In genomic region chr3:152189306-152189705, GRCm38 (mm10) we compare ENCODE assay signal across 12 mouse cellular contexts. TPM values are rescaled to one million over a fixed set of nuclear protein-coding genes. Genes with fewer than 3 reads are reported as not detected.
A peak's percentile ranks its signal among the peaks of the same experiment; 100 is the strongest.
DNase-seq lines count a peak whose midpoint lies in the region; ATAC-seq lines count a peak whose summit lies in the region.
"Had no signal": no experiment of that assay in that cellular context is flagged by ENCODE, and none has a peak within 500 bp of the region (broad histone marks: within the 10 kb centered on the region; RNA-seq: fewer than 3 reads in every experiment).

No protein-coding gene starts in this region.

- peaks cover 40% of the 10 kb centered on the region for H3K4me1 ChIP-seq in erythroblast, embryonic 14.5 days (ENCODE audit: control insufficient read depth)
- peaks cover 24% of the 10 kb centered on the region for H3K4me1 ChIP-seq in lung, embryonic 16.5 days (replicated peaks; ENCODE audit: control insufficient read depth, insufficient read depth, low read length)
- peaks cover 32% of the 10 kb centered on the region for H3K4me1 ChIP-seq in liver, embryonic 12.5 days

- H3K27me3 ChIP-seq in erythroblast, embryonic 14.5 days (ENCODE audit: control insufficient read depth), result no peaks in the 10 kb centered on the region
- no peaks in the 10 kb centered on the region for H3K27me3 ChIP-seq in lung, embryonic 16.5 days (ENCODE audit: control insufficient read depth, insufficient read depth, low read depth, low read length)
- no peaks in the 10 kb centered on the region for H3K27me3 ChIP-seq in liver, embryonic 12.5 days (replicated peaks)

- H3K27ac ChIP-seq in lung, embryonic 16.5 days (ENCODE audit: low read length), result peak overlapping the region; percentile 62
- peak overlapping the region; percentile 30 for H3K27ac ChIP-seq in liver, embryonic 12.5 days
- H3K27ac ChIP-seq: layer of hippocampus, adult 2 months; macrophage had no signal

- H3K9ac ChIP-seq in lung, embryonic 16.5 days (ENCODE audit: low read length), result peak overlapping the region; percentile 46
- H3K9ac ChIP-seq in liver, embryonic 12.5 days, result peak overlapping the region; percentile 47; the same call in 1 of the 2 replicates

- H3K4me3 ChIP-seq in erythroblast, embryonic 14.5 days (replicated peaks), result peak overlapping the region; percentile 77
- H3K4me3 ChIP-seq in lung, embryonic 16.5 days (ENCODE audit: low read length), result peak overlapping the region; percentile 22
- peak overlapping the region; percentile 37 for H3K4me3 ChIP-seq in liver, embryonic 12.5 days
- H3K4me3 ChIP-seq: layer of hippocampus, adult 2 months had no signal

- DNase-seq in lung, postnatal 4 days, result no peak
- no peak for DNase-seq in testis, postnatal 10 days (ENCODE audit: low spot score)
- no peak for DNase-seq in right cerebral cortex, adult 2 months (ENCODE audit: low spot score in 2 of 2)
- DNase-seq in cerebellum, adult 9-11 months, result no peak
- DNase-seq: cerebellum, adult 2 months had no signal

- ATAC-seq in erythroblast, adult 5-6 weeks (replicated peaks; ENCODE audit: low FRiP score, poor library complexity, severe bottlenecking), result no peak
- ATAC-seq in lung, embryonic 16.5 days (ENCODE audit: low read depth), result no peak
- ATAC-seq in liver, embryonic 12.5 days, result no peak

- H3K36me3 ChIP-seq in erythroblast, embryonic 14.5 days (ENCODE audit: control insufficient read depth), result peaks cover 76% of the 10 kb centered on the region
- peaks cover 9% of the 10 kb centered on the region; the same call in 1 of the 2 replicates for H3K36me3 ChIP-seq in lung, embryonic 16.5 days (ENCODE audit: control insufficient read depth, insufficient read depth, low read length)
- peaks cover 43% of the 10 kb centered on the region for H3K36me3 ChIP-seq in liver, embryonic 12.5 days

- 29% methylated on average over 4 of the region's 4 CpGs for WGBS in lung, embryonic 16.5 days
- WGBS in liver, embryonic 12.5 days (ENCODE audit: insufficient replicate concordance), result 46% methylated on average over 4 of the region's 4 CpGs

- H3K4me2 ChIP-seq in lung, embryonic 16.5 days (ENCODE audit: low read depth, low read length), result peak overlapping the region; percentile 36; the same call in 1 of the 2 replicates
- peak overlapping the region; percentile 79 for H3K4me2 ChIP-seq in liver, embryonic 12.5 days

- no peaks in the 10 kb centered on the region for H3K9me3 ChIP-seq in erythroblast, embryonic 14.5 days (ENCODE audit: control insufficient read depth, low read length)
- no peaks in the 10 kb centered on the region for H3K9me3 ChIP-seq in lung, embryonic 16.5 days (ENCODE audit: control insufficient read depth, low read length)
- H3K9me3 ChIP-seq in liver, embryonic 12.5 days (replicated peaks), result no peaks in the 10 kb centered on the region

RNA-seq across cellular contexts. Expression of gene Dnajb4, which starts 20.8 kb away (rescaled TPM):
- polyA plus RNA-seq in erythroblast, embryonic 14.5 days (2012), result 0.78 and 0.87 TPM in 2 replicates
- 166 and 217 TPM in 2 replicates for total RNA-seq in erythroblast, adult 5-6 weeks (2015; ENCODE audit: low replicate concordance)
- total RNA-seq in erythroblast, adult 5-6 weeks (2017; ENCODE audit: low replicate concordance), result 316 and 353 TPM in 2 replicates
- 44.0 and 44.8 TPM in 2 replicates for polyA plus RNA-seq in lung, embryonic 16.5 days (2015; fragmentation: Nextera tagmentation; extraction: Ambion mirVana)
- polyA plus RNA-seq in liver, embryonic 12.5 days (2016; fragmentation: Nextera tagmentation; extraction: Ambion mirVana), result 35.7 and 36.3 TPM in 2 replicates

RNA-seq across cellular contexts. Expression of gene Fubp1, which starts 20.9 kb away (rescaled TPM):
- 27.0 and 29.1 TPM in 2 replicates for polyA plus RNA-seq in erythroblast, embryonic 14.5 days (2012)
- total RNA-seq in erythroblast, adult 5-6 weeks (2015; ENCODE audit: low replicate concordance), result 48.9 and 97.6 TPM in 2 replicates
- total RNA-seq in erythroblast, adult 5-6 weeks (2017; ENCODE audit: low replicate concordance), result 108 and 142 TPM in 2 replicates
- polyA plus RNA-seq in lung, embryonic 16.5 days (2015; fragmentation: Nextera tagmentation; extraction: Ambion mirVana), result 231 and 251 TPM in 2 replicates
- 143 and 144 TPM in 2 replicates for polyA plus RNA-seq in liver, embryonic 12.5 days (2016; fragmentation: Nextera tagmentation; extraction: Ambion mirVana)

RNA-seq across cellular contexts. Expression of gene Gipc2, which starts 23.3 kb away (rescaled TPM):
- not detected in 2 replicates for polyA plus RNA-seq in erythroblast, embryonic 14.5 days (2012)
- total RNA-seq in erythroblast, adult 5-6 weeks (2015; ENCODE audit: low replicate concordance), result not detected in 2 replicates
- total RNA-seq in erythroblast, adult 5-6 weeks (2017; ENCODE audit: low replicate concordance), result 2.4 and 4.7 TPM in 2 replicates
- polyA plus RNA-seq in lung, embryonic 16.5 days (2015; fragmentation: Nextera tagmentation; extraction: Ambion mirVana), result 12.3 and 13.4 TPM in 2 replicates
- polyA plus RNA-seq in liver, embryonic 12.5 days (2016; fragmentation: Nextera tagmentation; extraction: Ambion mirVana), result 11.3 and 12.3 TPM in 2 replicates
- total RNA-seq: granulocyte monocyte progenitor cell, adult 5-6 weeks had no signal
- polyA plus RNA-seq: macrophage had no signal

Comparison
In these comparisons a context has a peak if more than half of its experiments do, and no peak if none do; other contexts are left out.
1. H3K4me3 ChIP-seq: peak in every context shown above with its lines; median percentile 77 in erythroblast, embryonic 14.5 days; 37 in liver, embryonic 12.5 days; 22 in lung, embryonic 16.5 days.
2. RNA of gene Dnajb4, which starts 20.8 kb away (polyA plus RNA-seq): 44.0 to 44.8 TPM in lung, embryonic 16.5 days and 35.7 to 36.3 TPM in liver, embryonic 12.5 days; 0.78 to 0.87 TPM in erythroblast, embryonic 14.5 days; every median in the first group is over 10 times any median in the second.
3. RNA of gene Gipc2, which starts 23.3 kb away (polyA plus RNA-seq): 11.3 to 12.3 TPM in liver, embryonic 12.5 days and 12.3 to 13.4 TPM in lung, embryonic 16.5 days; not detected in erythroblast, embryonic 14.5 days; every median in the first group is over 10 times any median in the second.